Mouse (Mus musculus) spleen, postnatal 4 days (tissue): ENCODE results near the gene Fam118a.

Source experiments
- DNase-seq, 2 experiments: peaks; one replicate each; pipeline ENCODE4 v3.0.0; 2022; ENCODE audit warnings: low spot score in 2 of 2

The Fam118a gene

GRCm38 (mm10) chr15:85072651-85073050 is 43.9 kb downstream of the Fam118a start:
- no peak for DNase-seq

GRCm38 (mm10) chr15:85085641-85086040 is 56.9 kb downstream of the Fam118a start:
- DNase-seq, result no peak
